Mouse (Mus musculus) ES-CJ7 (cell line): ENCODE results near the gene Ifitm5.

Experiments used
- DNase-seq: peaks from one replicate; pipeline ENCODE4 v3.0.0; 2011; ENCODE audit warnings: low read depth, low spot score

The Ifitm5 gene

DNA sequence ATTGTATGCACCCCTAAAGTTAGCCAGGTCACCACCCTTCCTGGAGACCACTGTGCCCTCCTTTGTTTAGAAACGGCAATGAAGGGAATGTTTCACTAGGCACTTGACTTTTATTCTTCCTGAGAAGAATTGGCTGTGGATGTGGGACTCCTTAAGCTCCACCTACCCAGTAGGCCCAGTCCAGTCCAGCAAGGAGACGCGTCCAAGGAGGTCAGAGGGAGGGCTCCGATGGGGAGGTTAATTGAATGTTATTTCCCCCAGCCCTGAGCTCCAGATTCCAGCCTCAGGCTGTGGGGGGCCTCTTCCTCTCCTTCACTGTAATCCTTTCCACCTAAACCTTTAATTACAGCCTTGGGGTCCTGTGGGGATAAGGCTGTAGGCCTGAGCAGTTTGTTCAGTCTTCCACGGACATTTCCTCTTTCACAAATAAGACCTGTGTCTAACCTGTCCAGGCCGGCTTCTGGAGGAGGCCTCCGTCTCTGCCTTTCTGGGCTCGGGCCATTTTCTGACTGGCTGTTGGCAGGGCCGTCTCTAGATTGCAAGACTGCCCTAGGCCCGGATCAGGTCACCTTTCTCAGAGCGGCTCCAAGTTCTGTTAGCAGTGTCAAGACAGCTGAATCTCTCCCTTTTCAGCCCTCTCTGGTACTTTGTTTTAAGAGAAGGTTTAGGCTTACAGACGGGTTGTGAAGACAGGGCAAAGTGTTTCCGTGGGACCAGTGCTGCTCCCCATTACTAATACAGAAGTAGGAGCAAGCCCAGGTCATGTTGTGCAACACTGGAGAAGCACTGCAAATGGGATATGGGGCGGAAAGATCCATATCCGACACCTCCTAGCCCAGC is 47.8 kb downstream of the Ifitm5 start:
- no peak for DNase-seq

DNA sequence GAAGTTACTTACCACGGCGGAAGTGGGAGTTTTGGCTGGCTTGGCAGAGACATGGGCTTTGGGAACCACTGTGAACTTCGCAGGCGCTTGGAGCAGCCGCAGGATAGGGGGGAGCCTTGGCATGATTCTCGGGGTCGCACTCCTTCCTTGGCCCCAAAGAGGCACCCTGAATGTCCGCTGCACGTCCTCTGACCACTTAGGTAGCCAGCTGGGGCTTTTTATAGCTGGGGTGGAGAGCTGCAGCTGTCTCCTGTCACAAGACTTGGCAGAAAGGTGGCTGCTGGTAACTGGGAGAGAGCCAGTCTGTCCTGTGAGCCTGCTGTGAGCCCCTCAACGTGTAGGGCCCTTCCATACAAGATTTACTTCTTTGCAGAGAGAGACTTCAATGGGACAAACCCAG is 49.9 kb downstream of the Ifitm5 start, which contains the start of gene Cox8b:
Gene Cox8b (minus strand): TSS at position 227 of the 400 bp plus-strand sequence.
- DNase-seq = no peak

DNA sequence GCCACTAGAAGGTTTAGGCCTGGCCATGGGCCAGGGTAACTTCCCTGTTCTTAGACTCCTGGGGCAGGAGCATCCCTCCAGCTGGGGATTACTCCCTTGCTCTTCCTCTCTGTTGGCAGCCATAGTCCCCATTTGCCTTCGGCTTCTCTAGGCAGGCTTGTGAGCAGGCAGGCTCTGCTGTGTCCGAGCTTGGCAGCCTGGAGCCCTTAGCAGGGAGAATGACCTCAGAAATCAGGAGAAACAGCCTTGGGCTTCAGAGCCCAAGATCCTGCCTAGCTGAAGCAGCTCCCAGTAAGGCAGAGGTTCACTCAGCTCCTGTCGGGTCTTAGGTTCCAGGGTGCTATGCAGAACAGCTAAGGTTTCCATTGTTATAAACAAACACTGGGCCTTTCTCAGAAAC is 51.0 kb downstream of the Ifitm5 start:
- DNase-seq = no peak
